Mouse (Mus musculus): ENCODE measurements around the gene Heatr1.

DNA sequence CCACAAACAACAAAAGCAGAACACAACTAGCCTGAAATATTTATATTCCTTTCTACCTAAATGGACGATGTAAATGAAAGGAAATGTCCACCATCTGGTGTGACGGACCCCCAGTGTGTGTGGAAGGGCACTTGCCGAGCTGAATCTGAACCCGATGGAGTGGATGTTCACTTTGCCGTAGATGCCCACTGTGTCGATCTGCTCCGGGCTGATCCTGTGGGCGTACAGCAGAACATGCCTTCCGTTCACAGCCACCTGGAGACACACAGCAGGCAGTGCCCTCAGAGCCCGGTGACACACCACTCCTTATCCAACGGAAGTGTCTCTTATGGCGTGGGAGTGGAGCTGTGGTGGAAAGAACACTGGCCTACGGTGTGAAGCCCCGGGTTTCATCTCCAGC is 58.3 kb downstream of the Heatr1 start:
- TF ChIP-seq EP300 (IDR thresholded peaks at IDR 0.05; ENCODE audit: low read depth) (no peak), CTCF (IDR thresholded peaks at IDR 0.05; ENCODE audit: low read depth) (no peak)
